Mouse (Mus musculus) forelimb bud, embryonic 11.5 days (tissue): ENCODE measurements around the gene Shmt2.

Experiments used
- DNase-seq: peaks from one replicate; pipeline ENCODE4 v3.0.0-alpha.2; 2012; ENCODE audit warnings: low read depth, low spot score

The Shmt2 gene

DNA sequence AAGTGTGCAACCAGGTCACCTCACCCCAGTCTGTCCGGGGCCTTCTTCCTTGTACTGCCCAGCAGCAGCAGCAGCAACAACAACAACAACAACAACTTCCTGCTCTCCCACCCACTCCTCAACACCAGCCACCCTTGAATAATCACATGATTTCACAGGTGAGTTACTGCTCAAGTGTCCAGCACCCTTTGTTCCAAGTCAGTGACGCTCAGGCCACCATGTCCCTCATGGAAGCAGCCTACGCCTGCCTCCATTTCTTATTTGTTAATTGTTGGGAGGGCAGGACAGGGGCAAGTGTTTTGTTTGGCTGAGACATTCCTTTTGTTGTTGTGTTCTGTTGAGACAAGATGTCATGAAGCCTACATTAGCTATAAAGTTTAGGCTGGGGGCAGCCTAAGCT, 45.7 kb downstream of the Shmt2 start:
- no peak for DNase-seq

GRCm38 (mm10) chr10:127475175-127475574, 47.1 kb downstream of the Shmt2 start:
- no peak for DNase-seq

- DNase-seq = no peak
Observed at GRCm38 (mm10) chr10:127472722-127473121, 49.5 kb downstream of the Shmt2 start.

- no peak for DNase-seq
Observed at GRCm38 (mm10) chr10:127471281-127471988, 50.8 kb downstream of the Shmt2 start.
